Comparison of ENCODE assay signal across 8 mouse cellular contexts in the genomic region with DNA sequence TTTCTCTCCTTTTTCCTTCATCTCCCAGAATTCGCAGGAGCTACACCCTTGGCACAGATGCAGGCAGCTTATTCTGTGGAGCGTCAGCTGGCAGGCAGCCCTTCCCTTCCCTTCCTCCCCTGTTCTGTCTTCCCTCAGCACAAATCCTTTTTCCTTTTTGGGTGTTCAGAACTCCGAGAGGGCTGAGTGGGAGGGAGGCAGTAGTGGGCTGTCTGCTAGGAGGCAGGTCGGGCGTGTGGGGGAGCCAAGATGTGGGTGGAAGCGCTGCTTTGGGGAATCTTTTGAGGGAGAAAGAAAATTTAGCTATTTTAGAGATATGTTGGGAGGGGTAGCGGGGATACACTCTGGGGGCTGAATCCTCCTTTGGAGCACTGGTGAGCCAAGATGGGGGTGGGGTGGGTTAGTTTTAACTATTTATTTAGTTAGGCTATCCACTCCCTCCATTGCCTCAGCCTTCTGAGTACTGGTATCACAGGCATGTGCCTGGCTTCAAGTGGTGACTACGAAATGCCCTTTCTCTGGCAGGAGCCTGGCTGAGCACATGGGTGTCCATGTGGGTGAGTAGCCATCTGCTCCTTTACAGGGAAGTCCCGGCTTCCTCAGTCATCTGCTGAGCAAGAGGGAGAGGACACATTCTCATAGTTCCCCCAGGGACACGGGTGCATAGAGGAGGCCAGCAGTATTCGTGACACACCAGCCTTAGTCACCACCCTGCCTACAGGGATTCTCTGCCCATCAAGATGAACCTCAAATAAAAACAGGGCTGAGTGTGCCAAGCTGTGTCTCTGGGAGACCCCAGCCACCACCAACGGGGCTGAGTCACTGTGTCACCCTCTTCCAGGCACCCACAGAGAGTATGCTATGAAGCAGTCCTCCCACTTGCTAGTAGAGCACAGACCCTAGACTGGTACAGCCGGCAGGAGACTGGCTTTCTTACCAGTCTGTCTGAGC. TPM values are rescaled to one million over a fixed set of nuclear protein-coding genes. Genes with fewer than 3 reads are reported as not detected.
DNase-seq lines count a peak whose midpoint lies in the region; ATAC-seq and TF ChIP-seq lines count a peak whose summit lies in the region.

No protein-coding gene starts in this region.

- 0 out of 2 replicates have a peak overlapping the region, but pooled peaks have one; percentile 10 for H3K4me2 ChIP-seq in hindbrain, embryonic 13.5 days
- no peak overlapping the region for H3K4me2 ChIP-seq in hindbrain, embryonic 11.5 days (replicated peaks; ENCODE audit: low read depth, low read length)
- peak overlapping the region; percentile 23 for H3K4me2 ChIP-seq in lung, embryonic 15.5 days
- H3K4me2 ChIP-seq in stomach, embryonic 15.5 days, result peak overlapping the region; percentile 21; the same call in 1 of the 2 replicates

- H3K9me3 ChIP-seq in hindbrain, embryonic 13.5 days, result no peaks in the 10 kb centered on the region
- H3K9me3 ChIP-seq in hindbrain, embryonic 11.5 days (ENCODE audit: control insufficient read depth, low read length), result no peaks in the 10 kb centered on the region
- no peaks in the 10 kb centered on the region for H3K9me3 ChIP-seq in lung, embryonic 15.5 days
- no peaks in the 10 kb centered on the region for H3K9me3 ChIP-seq in stomach, embryonic 15.5 days

- no peak overlapping the region for H3K9ac ChIP-seq in hindbrain, embryonic 13.5 days
- H3K9ac ChIP-seq in hindbrain, embryonic 11.5 days (ENCODE audit: low read depth, low read length), result no peak overlapping the region
- no peak overlapping the region for H3K9ac ChIP-seq in lung, embryonic 15.5 days
- H3K9ac ChIP-seq in stomach, embryonic 15.5 days, result no peak overlapping the region

- no peaks in the 10 kb centered on the region for H3K36me3 ChIP-seq in hindbrain, embryonic 13.5 days
- H3K36me3 ChIP-seq in hindbrain, embryonic 11.5 days (ENCODE audit: control insufficient read depth, insufficient read depth, low read length), result no peaks in the 10 kb centered on the region
- no peaks in the 10 kb centered on the region for H3K36me3 ChIP-seq in lung, embryonic 15.5 days
- H3K36me3 ChIP-seq in stomach, embryonic 15.5 days, result no peaks in the 10 kb centered on the region

- peaks cover 31% of the 10 kb centered on the region for H3K4me1 ChIP-seq in hindbrain, embryonic 13.5 days (replicated peaks)
- H3K4me1 ChIP-seq in hindbrain, embryonic 11.5 days (replicated peaks; ENCODE audit: control insufficient read depth, insufficient read depth, low read length), result no peaks in the 10 kb centered on the region
- peaks cover 6% of the 10 kb centered on the region; the same call in 1 of the 2 replicates for H3K4me1 ChIP-seq in cortical plate, adult 2 months (ENCODE audit: control insufficient read depth, insufficient read depth, low read length)
- peaks cover 13% of the 10 kb centered on the region for H3K4me1 ChIP-seq in lung, embryonic 15.5 days
- peaks cover 15% of the 10 kb centered on the region for H3K4me1 ChIP-seq in stomach, embryonic 15.5 days

- no peak for ATAC-seq in hindbrain, embryonic 13.5 days (ENCODE audit: low FRiP score)
- no peak for ATAC-seq in hindbrain, embryonic 11.5 days (ENCODE audit: low FRiP score)
- peak; percentile 67 for ATAC-seq in lung, embryonic 15.5 days (ENCODE audit: borderline replicate concordance, extremely low read depth, low FRiP score, low TSS enrichment)
- ATAC-seq in stomach, embryonic 15.5 days (ENCODE audit: insufficient read depth, low FRiP score, low read depth), result peak; percentile 82

- no peak for TF ChIP-seq CTCF in cortical plate, adult 2 months (IDR thresholded peaks at IDR 0.05; ENCODE audit: extremely low read depth, insufficient read depth, low read length)

- 61% methylated on average over 13 of the region's 13 CpGs for WGBS in hindbrain, embryonic 13.5 days
- 72% methylated on average over 13 of the region's 13 CpGs for WGBS in hindbrain, embryonic 11.5 days
- 41% methylated on average over 13 of the region's 13 CpGs for WGBS in lung, embryonic 15.5 days
- WGBS in stomach, embryonic 15.5 days, result 32% methylated on average over 13 of the region's 13 CpGs

- H3K4me3 ChIP-seq in hindbrain, embryonic 13.5 days, result no peak overlapping the region
- H3K4me3 ChIP-seq in hindbrain, embryonic 11.5 days (ENCODE audit: low read depth, low read length), result no peak overlapping the region
- no peak overlapping the region for H3K4me3 ChIP-seq in cortical plate, adult 2 months (ENCODE audit: insufficient read depth, low read length)
- no peak overlapping the region for H3K4me3 ChIP-seq in lung, embryonic 15.5 days
- H3K4me3 ChIP-seq in stomach, embryonic 15.5 days (replicated peaks), result no peak overlapping the region

- H3K27me3 ChIP-seq in hindbrain, embryonic 13.5 days, result no peaks in the 10 kb centered on the region
- no peaks in the 10 kb centered on the region for H3K27me3 ChIP-seq in hindbrain, embryonic 11.5 days (ENCODE audit: control insufficient read depth, insufficient read depth, low read length)
- no peaks in the 10 kb centered on the region for H3K27me3 ChIP-seq in lung, embryonic 15.5 days
- H3K27me3 ChIP-seq in stomach, embryonic 15.5 days (replicated peaks), result no peaks in the 10 kb centered on the region

- peak; percentile 24; the same call in 1 of the 2 replicates for TF ChIP-seq POLR2A in cortical plate, adult 2 months (IDR thresholded peaks at IDR 0.05; ENCODE audit: extremely low read depth, insufficient read depth, low read length)

- peak overlapping the region; percentile 66 for H3K27ac ChIP-seq in hindbrain, embryonic 13.5 days
- H3K27ac ChIP-seq in hindbrain, embryonic 11.5 days (ENCODE audit: low read depth, low read length), result no peak overlapping the region
- peak overlapping the region; percentile 4 for H3K27ac ChIP-seq in cortical plate, adult 2 months (ENCODE audit: insufficient read depth, low read length)
- peak overlapping the region; percentile 66 for H3K27ac ChIP-seq in lung, embryonic 15.5 days
- H3K27ac ChIP-seq in stomach, embryonic 15.5 days, result peak overlapping the region; percentile 92

- DNase-seq in hindbrain, embryonic 11.5 days (ENCODE audit: low spot score), result no peak
- DNase-seq in heart, adult 18-20 months, result peak; percentile 77 to 85
- DNase-seq in kidney, postnatal 10 days, result peak; percentile 62
- no peak for DNase-seq in natural killer cell, adult 2 months (ENCODE audit: low spot score in 2 of 2)

RNA-seq across cellular contexts. Expression of gene Arl4d, which starts 22.3 kb away (rescaled TPM):
- polyA plus RNA-seq in hindbrain, embryonic 13.5 days (2015; fragmentation: Nextera tagmentation; extraction: Ambion mirVana), result 8.0 and 10.7 TPM in 2 replicates
- polyA plus RNA-seq in hindbrain, embryonic 11.5 days (2014; fragmentation: Nextera tagmentation; extraction: Ambion mirVana), result 14.1 and 14.2 TPM in 2 replicates
- polyA plus RNA-seq in cortical plate, adult 2 months (2012; rRNA removed), result 28.9 and 41.9 TPM in 2 replicates
- 10 to 100 TPM; 19.6 to 22.5 TPM for total RNA-seq in heart, adult 18-20 months (2021)
- 4.4 and 4.9 TPM in 2 replicates for polyA plus RNA-seq in lung, embryonic 15.5 days (2015; fragmentation: Nextera tagmentation; extraction: Ambion mirVana)
- polyA plus RNA-seq in stomach, embryonic 15.5 days (2015; fragmentation: Nextera tagmentation; extraction: Ambion mirVana), result 7.6 and 7.7 TPM in 2 replicates

RNA-seq across cellular contexts. Expression of gene Dhx8, which starts 45.1 kb away (rescaled TPM):
- polyA plus RNA-seq in hindbrain, embryonic 13.5 days (2015; fragmentation: Nextera tagmentation; extraction: Ambion mirVana), result 35.1 and 39.7 TPM in 2 replicates
- 37.0 and 39.9 TPM in 2 replicates for polyA plus RNA-seq in hindbrain, embryonic 11.5 days (2014; fragmentation: Nextera tagmentation; extraction: Ambion mirVana)
- 23.0 TPM in 2 replicates for polyA plus RNA-seq in cortical plate, adult 2 months (2012; rRNA removed)
- total RNA-seq in heart, adult 18-20 months (2021), result 10 to 100 TPM; 16.4 to 17.2 TPM
- polyA plus RNA-seq in lung, embryonic 15.5 days (2015; fragmentation: Nextera tagmentation; extraction: Ambion mirVana), result 29.0 and 31.2 TPM in 2 replicates
- 27.4 and 28.1 TPM in 2 replicates for polyA plus RNA-seq in stomach, embryonic 15.5 days (2015; fragmentation: Nextera tagmentation; extraction: Ambion mirVana)

Comparison
In these comparisons a context has a peak if more than half of its experiments do, and no peak if none do; other contexts are left out.
1. ATAC-seq: peak in lung, embryonic 15.5 days (single experiment) and stomach, embryonic 15.5 days (single experiment); none in hindbrain, embryonic 13.5 days (single experiment) and hindbrain, embryonic 11.5 days (single experiment).
2. DNase-seq: peak in heart, adult 18-20 months (2 of 2) and kidney, postnatal 10 days (single experiment); none in hindbrain, embryonic 11.5 days (single experiment) and natural killer cell, adult 2 months (0 of 2).